Mouse (Mus musculus) retina, postnatal 1 day (tissue): ENCODE data around the gene Dbn1.

Source experiments
- DNase-seq: peaks from one replicate; pipeline ENCODE4 v3.0.0-alpha.2; 2012

Dbn1 gene

GRCm38 (mm10) chr13:55510332-55510667 is 22.4 kb upstream of the Dbn1 start:
- DNase-seq, result no peak

- DNase-seq, result no peak
Measured at GRCm38 (mm10) chr13:55508531-55508930, 20.6 kb upstream of the Dbn1 start.

- peak; percentile 32 for DNase-seq
Measured at GRCm38 (mm10) chr13:55507877-55508276, 20.0 kb upstream of the Dbn1 start.

- DNase-seq, result no peak
Measured at GRCm38 (mm10) chr13:55506697-55507096, 18.8 kb upstream of the Dbn1 start.

- DNase-seq, result no peak
Measured at GRCm38 (mm10) chr13:55505810-55506209, 17.9 kb upstream of the Dbn1 start.

GRCm38 (mm10) chr13:55504390-55504789 is 16.5 kb upstream of the Dbn1 start:
- DNase-seq, result no peak

GRCm38 (mm10) chr13:55502405-55502804 is 14.5 kb upstream of the Dbn1 start:
- DNase-seq, result no peak

DNA sequence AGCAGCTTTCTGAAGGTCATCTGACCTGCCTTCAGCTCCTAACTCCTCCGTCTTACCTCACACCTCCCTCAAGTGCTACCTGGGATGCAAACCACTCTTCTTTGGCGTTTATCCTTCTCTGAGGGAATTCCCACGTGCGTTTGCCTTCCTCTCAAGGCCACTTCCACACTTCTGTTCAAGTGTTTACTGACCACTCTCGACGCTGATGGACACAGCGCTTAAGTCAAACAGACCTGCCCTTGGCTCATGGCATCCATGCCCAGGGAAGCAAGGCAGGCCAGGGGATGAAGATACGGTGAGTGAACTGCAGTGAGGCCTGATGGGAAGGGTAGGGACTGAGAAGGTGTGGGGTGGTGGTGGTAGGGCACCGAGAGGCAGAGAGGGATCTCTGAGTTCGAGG is 12.7 kb upstream of the Dbn1 start:
- no peak for DNase-seq

- DNase-seq, result no peak
Measured at GRCm38 (mm10) chr13:55498906-55499305, 11.0 kb upstream of the Dbn1 start.

DNA sequence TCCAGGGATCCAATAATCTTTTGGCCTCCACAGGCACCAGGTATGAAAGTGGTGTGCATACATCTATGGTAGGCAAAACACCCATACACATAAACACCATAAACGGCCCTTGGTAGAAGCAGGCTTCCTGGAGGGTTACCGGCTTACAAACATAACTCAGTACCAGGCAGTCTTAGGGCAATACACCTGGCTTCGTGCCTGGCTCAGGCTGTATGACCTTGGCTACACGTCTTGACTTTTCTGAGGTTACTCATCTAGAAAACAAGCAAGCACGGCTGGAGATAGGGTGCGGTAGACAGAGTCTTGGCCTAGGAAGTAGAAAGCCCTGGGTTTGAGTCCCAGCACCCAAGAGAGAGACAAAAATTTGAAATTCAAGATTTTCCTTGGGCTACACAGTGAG is 8.8 kb upstream of the Dbn1 start:
- DNase-seq, result no peak

- DNase-seq, result peak; percentile 43
Measured at GRCm38 (mm10) chr13:55495702-55496101, 7.8 kb upstream of the Dbn1 start.

- no peak for DNase-seq
Measured at GRCm38 (mm10) chr13:55494883-55495621, 7.1 kb upstream of the Dbn1 start.

GRCm38 (mm10) chr13:55494257-55494656 is 6.3 kb upstream of the Dbn1 start:
- DNase-seq, result no peak

GRCm38 (mm10) chr13:55486916-55487577 is 864 bp downstream of the Dbn1 start:
- peak; percentile 72 for DNase-seq

- DNase-seq, result peak; percentile 56
Measured at GRCm38 (mm10) chr13:55486029-55486794, 1.7 kb downstream of the Dbn1 start.

- no peak for DNase-seq
Measured at GRCm38 (mm10) chr13:55484520-55485088, 3.3 kb downstream of the Dbn1 start.

DNA sequence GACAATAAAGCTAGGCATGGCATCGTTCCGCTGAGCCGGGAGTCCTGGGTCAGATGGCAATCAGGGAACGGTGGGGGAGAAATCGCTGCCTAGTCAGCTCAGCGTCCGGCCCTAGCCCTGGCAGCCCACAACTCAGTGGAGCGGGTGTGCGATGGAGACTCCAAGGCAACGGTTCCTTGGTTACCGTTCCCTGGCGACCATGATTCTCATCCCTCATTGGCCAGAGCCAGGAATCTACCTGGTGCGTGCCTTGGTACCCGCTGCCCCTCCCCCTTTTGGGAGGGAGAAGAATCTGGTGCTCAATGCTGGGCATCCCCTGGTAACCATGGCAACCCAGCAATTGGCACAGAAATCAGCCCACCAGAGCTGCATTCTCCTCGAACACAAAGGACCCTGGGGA is 4.3 kb downstream of the Dbn1 start:
- DNase-seq, result peak; percentile 88

DNA sequence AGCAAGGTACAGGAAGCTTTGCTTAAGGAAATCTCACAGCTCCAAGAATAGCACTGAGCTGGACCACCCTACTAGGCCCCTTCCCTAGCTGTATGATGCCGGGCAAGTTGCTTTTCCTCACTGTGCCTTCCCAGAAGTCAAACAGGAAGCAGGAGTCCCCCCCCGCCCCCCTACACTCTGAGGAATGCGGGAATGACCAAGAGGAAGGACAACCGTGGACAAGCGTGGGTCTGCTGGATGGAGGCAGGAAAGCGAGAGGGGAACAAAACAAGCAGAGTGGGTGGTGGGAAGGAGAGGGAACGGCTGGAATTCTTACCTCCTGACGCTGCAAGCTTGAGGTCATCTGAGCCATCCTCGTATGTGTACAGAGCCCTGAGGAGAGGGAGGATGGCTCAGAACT is 4.8 kb downstream of the Dbn1 start:
- DNase-seq, result no peak

GRCm38 (mm10) chr13:55482542-55482941 is 5.4 kb downstream of the Dbn1 start:
- DNase-seq, result no peak

DNA sequence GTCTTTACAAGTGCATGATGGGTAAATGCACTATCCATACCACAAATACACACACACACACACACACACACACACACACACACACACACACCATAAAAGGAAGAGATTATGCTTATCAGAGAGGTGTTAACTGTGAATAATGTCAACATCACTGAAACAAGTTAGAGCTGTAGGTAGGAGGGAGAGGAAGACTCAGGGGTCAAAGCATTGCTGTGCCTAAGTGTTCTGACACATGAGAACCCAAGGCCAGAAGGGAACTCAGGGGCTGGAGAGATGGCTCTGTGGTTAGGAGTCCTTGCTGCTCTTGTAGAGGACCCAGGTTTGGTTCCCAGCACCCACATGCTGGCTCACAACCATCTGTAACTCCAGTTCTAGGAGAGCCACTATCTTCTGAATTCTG is 8.0 kb downstream of the Dbn1 start:
- DNase-seq, result no peak

GRCm38 (mm10) chr13:55479008-55479407 is 8.9 kb downstream of the Dbn1 start:
- no peak for DNase-seq

DNA sequence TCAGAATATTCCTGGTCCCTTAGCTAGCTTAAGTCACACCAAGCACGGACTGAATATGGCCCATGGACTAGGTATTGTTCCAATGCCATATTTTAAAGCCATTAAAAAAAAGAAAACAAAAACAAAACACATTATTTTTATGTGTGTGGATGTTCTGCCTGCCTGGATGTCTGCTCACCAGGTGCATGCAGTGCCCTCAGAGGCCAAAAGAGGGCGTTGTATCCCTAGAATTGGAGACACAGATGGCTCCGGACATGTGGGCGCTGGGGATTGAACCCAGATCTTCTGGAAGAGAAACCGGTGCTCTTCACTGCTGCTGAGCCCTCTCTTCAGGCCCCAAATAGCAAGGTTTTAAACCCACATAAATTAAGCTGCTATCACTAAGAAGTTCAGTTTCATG is 9.9 kb downstream of the Dbn1 start:
- DNase-seq, result peak; percentile 52

- no peak for DNase-seq
Measured at GRCm38 (mm10) chr13:55477492-55477891, 10.4 kb downstream of the Dbn1 start.

- no peak for DNase-seq
Measured at GRCm38 (mm10) chr13:55476256-55476655, 11.7 kb downstream of the Dbn1 start.
